Mouse (Mus musculus): ENCODE results near the gene Cog3.

Gene Cog3

GRCm38 (mm10) chr14:75706647-75707046, 47.7 kb downstream of the Cog3 start:
- no peak for DNase-seq (ENCODE audit: low read depth in 1 of 2, low spot score in 2 of 2)

- DNase-seq (ENCODE audit: low read depth in 1 of 2, low spot score in 2 of 2), result no peak
These were observed 56.4 kb downstream of the Cog3 start for GRCm38 (mm10) chr14:75697928-75698327.

DNA sequence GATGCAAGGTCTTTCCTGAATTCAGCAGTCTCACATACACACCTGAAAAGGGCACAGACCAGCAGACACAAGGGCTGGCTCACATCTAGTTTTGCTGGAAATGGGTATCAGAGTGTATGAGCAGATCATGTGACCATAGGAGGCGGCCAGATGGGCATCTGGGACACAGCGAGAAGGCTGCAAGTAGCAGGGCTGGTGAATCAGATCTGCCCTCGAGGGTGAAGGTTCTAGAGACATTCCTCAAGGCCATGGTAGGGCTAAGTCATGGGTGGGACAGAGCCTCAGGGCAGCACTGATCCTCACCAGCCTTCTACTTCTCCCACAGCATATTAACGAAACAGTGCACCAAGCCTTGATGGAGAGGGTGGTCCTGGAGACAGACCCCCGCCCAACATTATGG, 58.2 kb downstream of the Cog3 start:
- no peak for DNase-seq (ENCODE audit: low read depth in 1 of 2, low spot score in 2 of 2)

DNA sequence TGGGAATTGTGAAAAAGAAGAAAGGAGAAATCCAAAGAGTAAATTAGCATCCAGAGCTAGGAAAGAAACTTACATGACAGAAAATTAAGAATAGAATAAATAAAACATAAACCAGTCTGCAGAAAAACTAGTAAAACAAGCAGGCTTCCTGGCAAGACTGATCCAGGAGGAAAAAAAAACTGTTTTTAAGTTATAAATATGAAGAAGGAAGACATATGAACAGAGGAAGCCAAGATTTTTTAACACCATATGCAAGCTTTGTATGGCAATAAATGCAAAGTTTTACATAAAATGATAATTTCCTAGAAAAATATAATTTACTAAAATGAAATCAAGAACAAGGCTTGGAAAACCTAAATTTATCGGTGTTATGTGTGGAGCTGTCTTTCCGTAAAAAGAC, 63.9 kb downstream of the Cog3 start:
- no peak for DNase-seq (ENCODE audit: low read depth in 1 of 2, low spot score in 2 of 2)

GRCm38 (mm10) chr14:75676316-75676715, 78.0 kb downstream of the Cog3 start:
- no peak for DNase-seq (ENCODE audit: low read depth in 1 of 2, low spot score in 2 of 2)

GRCm38 (mm10) chr14:75669085-75669645, 85.2 kb downstream of the Cog3 start:
- no peak for DNase-seq (ENCODE audit: low read depth in 1 of 2, low spot score in 2 of 2)

DNA sequence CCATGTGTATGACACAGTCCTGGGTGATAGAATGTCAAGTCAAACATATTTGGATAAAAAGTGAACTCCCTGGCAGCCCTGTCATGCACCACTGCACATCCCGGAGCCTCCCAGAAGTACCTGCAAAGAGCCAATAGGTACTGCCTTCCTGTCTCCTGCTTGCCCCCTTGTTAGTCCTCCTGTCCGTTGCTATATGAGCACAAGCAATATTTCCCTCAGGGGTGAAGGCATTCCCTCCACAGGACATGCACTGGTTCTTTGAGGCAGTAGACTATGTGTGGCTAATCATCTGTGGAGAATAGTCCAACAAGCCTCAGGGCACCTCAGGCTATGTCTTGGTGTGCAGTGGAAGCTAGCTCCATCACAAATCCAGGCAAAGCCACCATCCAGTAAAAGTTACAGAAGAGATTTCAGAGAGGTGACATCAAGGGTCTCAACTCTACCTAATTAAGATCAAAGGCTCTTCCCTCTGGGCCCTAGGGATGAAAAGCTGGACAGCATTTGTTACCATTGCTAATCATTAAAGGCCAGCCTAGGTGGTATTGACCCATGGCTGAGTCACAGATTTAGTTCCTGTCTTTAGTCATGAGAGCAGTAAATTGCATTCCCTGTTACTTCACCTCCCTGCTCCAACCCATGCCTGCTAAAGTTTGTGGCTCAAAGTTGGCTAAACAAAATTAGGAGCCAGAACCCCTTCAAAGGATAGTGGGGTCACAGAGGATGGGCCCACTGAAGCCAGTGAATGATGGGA, 88.7 kb downstream of the Cog3 start:
- no peak for DNase-seq (ENCODE audit: low read depth in 1 of 2, low spot score in 2 of 2)

DNA sequence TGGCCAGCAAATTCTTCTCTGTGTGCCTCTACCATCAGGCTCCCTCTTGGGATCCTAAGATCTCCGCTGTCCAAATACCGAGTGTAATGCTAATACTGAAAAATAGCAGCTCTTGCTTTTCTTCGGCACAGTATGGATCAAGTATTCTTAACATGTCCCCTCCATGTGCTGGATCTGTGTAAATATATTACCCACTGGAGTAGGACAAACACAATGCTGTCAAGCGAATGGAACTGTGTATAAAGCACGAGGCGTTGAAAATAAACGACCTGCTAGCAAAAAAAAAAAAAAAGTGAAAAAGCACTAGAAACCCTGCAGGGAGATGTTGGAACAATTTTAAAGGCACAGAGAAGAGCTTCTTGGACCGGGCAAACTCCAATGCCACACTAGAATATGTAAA, 92.8 kb downstream of the Cog3 start:
- no peak for DNase-seq (ENCODE audit: low read depth in 1 of 2, low spot score in 2 of 2)

DNA sequence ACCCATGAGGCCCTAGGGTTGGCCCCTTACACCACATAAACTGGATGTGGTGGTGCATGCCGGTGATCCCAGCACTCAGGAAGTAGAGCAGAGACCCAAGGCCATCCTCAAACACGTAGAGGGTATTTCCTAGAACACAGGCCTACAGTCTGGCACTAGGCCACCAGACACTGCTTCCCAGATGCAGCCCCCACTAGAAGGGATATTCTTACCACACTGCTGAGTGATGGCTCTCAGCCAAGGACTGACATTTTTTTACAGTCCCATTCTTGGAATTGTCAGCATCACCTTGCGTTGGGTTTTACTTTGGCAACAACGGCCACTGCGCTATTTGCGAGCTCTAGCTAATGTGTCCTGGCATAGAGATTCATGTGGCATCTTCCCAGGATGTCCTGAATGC, 93.4 kb downstream of the Cog3 start:
- DNase-seq (ENCODE audit: low read depth in 1 of 2, low spot score in 2 of 2), result no peak
